Mouse (Mus musculus) lung, adult 2 months (tissue): Measurements from ENCODE around the gene Tdp1. TPM values are rescaled to one million over a fixed set of nuclear protein-coding genes. Genes with fewer than 3 reads are reported as not detected.
"Not testable (repeated sequence)": the region's sequence is repeated elsewhere in the genome, so short reads cannot be mapped to it uniquely, and the experiment has no call there.

Experiments used
- DNase-seq: peaks from one replicate; pipeline ENCODE4 v3.0.0; 2022
- H3K4me1 ChIP-seq: fragments of 200-500 bp; 2 replicates; pipeline ENCODE4 v1.6.1; 2011; ENCODE audit warnings: low read length; ENCODE audit not compliant: control insufficient read depth, insufficient read depth
- H3K4me3 ChIP-seq: fragments of 200-500 bp; replicated peaks from 2 replicates; pipeline ENCODE3; 2011; ENCODE audit warnings: low read depth, mild to moderate bottlenecking, control low read depth, low read length; ENCODE audit errors: extremely low read depth
- CTCF ChIP-seq: fragments of 200-500 bp; IDR thresholded peaks from 2 replicates; pipeline ENCODE4 v1.5.1; 2011; ENCODE audit warnings: mild to moderate bottlenecking, low read length, control low read depth; ENCODE audit not compliant: insufficient read depth
- POLR2A ChIP-seq: fragments of 200-500 bp; IDR thresholded peaks from 2 replicates; pipeline ENCODE4 v1.6.1; 2011; ENCODE audit warnings: low read depth, mild to moderate bottlenecking, control low read depth, low read length, borderline replicate concordance; ENCODE audit errors: extremely low read depth
- WGBS: fragments of 180-500 bp; shearing (Covaris S2); methylation state at CpG from one replicate; pipeline ENCODE4 v1.1.7; 2018; 5-methylcytosine and 5-hydroxymethylcytosine counted together
- polyA plus RNA-seq: library from polyadenylated mRNA; depleted of rRNA; stranded (reverse); fragments of >200 nt; gene quantifications from 2 replicates; pipeline ENCODE4 v1.2.3, GENCODE M21; 2012

The Tdp1 gene
- polyA plus RNA-seq, 1 experiment, result 12.9 TPM

GRCm38 (mm10) chr12:99966116-99966770, 81.9 kb downstream of the Tdp1 start:
- peak overlapping the region; percentile 51 for H3K4me3 ChIP-seq
- H3K4me1 ChIP-seq, result peaks cover 6% of the 10 kb centered on the region; the same call in 1 of the 2 replicates
- TF ChIP-seq POLR2A (no peak), CTCF (no peak)
- 8% methylated on average over 25 of the region's 25 CpGs for WGBS
- DNase-seq, result peak; percentile 18

GRCm38 (mm10) chr12:99966881-99967363, 82.6 kb downstream of the Tdp1 start:
- TF ChIP-seq CTCF (no peak), POLR2A (no peak)
- DNase-seq, result no peak
- peaks cover 6% of the 10 kb centered on the region; the same call in 1 of the 2 replicates for H3K4me1 ChIP-seq
- WGBS, result 14% methylated on average over 12 of the region's 12 CpGs
- peak overlapping the region; percentile 21 for H3K4me3 ChIP-seq

- no peak for DNase-seq
- 55% methylated on average over 4 of the region's 4 CpGs for WGBS
- TF ChIP-seq CTCF, result no peak
- no peak for TF ChIP-seq POLR2A
- H3K4me3 ChIP-seq, result no peak overlapping the region
- H3K4me1 ChIP-seq, result 0 out of 2 replicates have a peak, but pooled peaks cover 3% of the 10 kb centered on the region
Observed at GRCm38 (mm10) chr12:99969906-99970305, 85.6 kb downstream of the Tdp1 start.

- WGBS, result 71% methylated on average over 7 of the region's 7 CpGs
Observed at GRCm38 (mm10) chr12:99971205-99971894, 87.0 kb downstream of the Tdp1 start.

GRCm38 (mm10) chr12:99972825-99973224, 88.5 kb downstream of the Tdp1 start:
- 61% methylated on average over 7 of the region's 7 CpGs for WGBS
- TF ChIP-seq POLR2A, result no peak
- no peak for TF ChIP-seq CTCF

More at GRCm38 (mm10) chr12:99971205-99971894, 87.0 kb downstream of the Tdp1 start:
- not testable (repeated sequence) for H3K4me3 ChIP-seq, DNase-seq, H3K4me1 ChIP-seq

GRCm38 (mm10) chr12:99973659-99974058, 89.3 kb downstream of the Tdp1 start:
- H3K4me1 ChIP-seq, result no peaks in the 10 kb centered on the region
- WGBS, result 77% methylated on average over 1 of the region's 1 CpGs

More at GRCm38 (mm10) chr12:99972825-99973224, 88.5 kb downstream of the Tdp1 start:
- no peak overlapping the region for H3K4me3 ChIP-seq
- no peaks in the 10 kb centered on the region for H3K4me1 ChIP-seq
- no peak for DNase-seq

GRCm38 (mm10) chr12:99979541-99979940, 95.2 kb downstream of the Tdp1 start:
- Histone ChIP-seq H3K4me3 (no peak overlapping the region), H3K4me1 (no peaks in the 10 kb centered on the region)
- 52% methylated on average over 4 of the region's 4 CpGs for WGBS
- TF ChIP-seq CTCF (no peak), POLR2A (no peak)
- DNase-seq, result no peak

More at GRCm38 (mm10) chr12:99973659-99974058, 89.3 kb downstream of the Tdp1 start:
- DNase-seq, result no peak
- no peak overlapping the region for H3K4me3 ChIP-seq
- TF ChIP-seq CTCF (no peak), POLR2A (no peak)

GRCm38 (mm10) chr12:99986797-99987196, 102.5 kb downstream of the Tdp1 start:
- H3K4me3 ChIP-seq, result no peak overlapping the region
- no peak for DNase-seq
- no peaks in the 10 kb centered on the region for H3K4me1 ChIP-seq
- 84% methylated on average over 5 of the region's 5 CpGs for WGBS
- no peak for TF ChIP-seq CTCF
- no peak for TF ChIP-seq POLR2A

- no peak for TF ChIP-seq CTCF
- TF ChIP-seq POLR2A, result no peak
- WGBS, result 55% methylated on average over 2 of the region's 2 CpGs
- H3K4me1 ChIP-seq, result no peaks in the 10 kb centered on the region
- no peak overlapping the region for H3K4me3 ChIP-seq
- no peak for DNase-seq
Observed at GRCm38 (mm10) chr12:99988144-99988543, 103.8 kb downstream of the Tdp1 start.
